Mouse (Mus musculus): ENCODE results near the gene Atp6v1c2. TPM values are rescaled to one million over a fixed set of nuclear protein-coding genes. Genes with fewer than 3 reads are reported as not detected.

Gene Atp6v1c2
- polyA plus RNA-seq, 1 experiment from 2014 or later: 0.59 TPM

DNA sequence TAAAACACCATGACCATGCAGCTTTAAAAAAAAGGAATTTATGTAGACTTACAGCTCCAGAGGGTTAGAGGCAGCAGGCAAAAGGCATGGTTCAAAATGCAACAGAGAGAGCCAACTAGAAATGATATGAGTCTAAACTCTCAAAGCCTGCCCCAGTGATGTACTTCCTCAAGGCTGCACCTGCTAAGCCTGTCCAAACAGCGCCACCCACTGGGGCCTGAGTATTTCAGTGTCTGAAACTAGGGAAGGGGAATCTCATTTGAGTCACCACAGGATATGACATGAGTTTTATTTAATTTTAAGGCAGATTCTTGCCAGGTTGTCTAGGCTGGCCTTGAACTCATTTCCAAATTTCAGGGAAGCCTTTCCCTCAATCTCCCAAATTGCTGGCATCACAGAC lies 57.9 kb downstream of the Atp6v1c2 start:
- Histone ChIP-seq H3K27ac (replicated peaks) (no peak overlapping the region), H3K36me3 (peaks cover 63% of the 10 kb centered on the region), H3K27me3 (no peaks in the 10 kb centered on the region), H3K4me3 (no peak overlapping the region), H3K4me1 (peaks cover 54% of the 10 kb centered on the region), H3K9me3 (no peaks in the 10 kb centered on the region), H3K4me2 (replicated peaks) (no peak overlapping the region), H3K9ac (replicated peaks) (no peak overlapping the region)
- 75% methylated on average over 1 of the region's 1 CpGs for WGBS
- no peak for ATAC-seq (replicated peaks)

DNA sequence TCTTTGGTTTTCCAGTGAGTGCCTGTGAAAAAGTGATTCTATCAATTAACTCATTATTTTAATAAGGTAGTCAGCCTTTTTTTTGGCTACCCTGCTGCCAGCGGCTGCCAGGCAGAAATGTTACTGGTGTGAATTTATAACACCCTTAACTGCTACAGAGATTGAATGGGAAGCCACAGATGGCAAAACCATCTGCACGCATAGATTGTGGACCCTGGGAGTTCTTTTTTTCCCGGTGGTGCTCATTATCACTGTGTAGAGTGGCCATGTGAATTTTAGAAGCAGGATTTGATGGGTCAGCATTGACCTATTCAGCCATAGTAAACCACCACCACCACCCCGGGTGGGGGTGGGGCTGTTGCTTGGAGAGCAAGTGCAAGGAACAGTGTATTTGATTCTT lies 61.8 kb downstream of the Atp6v1c2 start:
- H3K4me2 ChIP-seq (replicated peaks): peak overlapping the region; percentile 65
- 5% methylated on average over 4 of the region's 4 CpGs for WGBS
- peak; percentile 55 for ATAC-seq (replicated peaks)
- no peaks in the 10 kb centered on the region for H3K27me3 ChIP-seq
- peak overlapping the region; percentile 92 for H3K27ac ChIP-seq (replicated peaks)
- H3K4me3 ChIP-seq: peak overlapping the region; percentile 96
- H3K9ac ChIP-seq (replicated peaks): peak overlapping the region; percentile 86
- H3K9me3 ChIP-seq: no peaks in the 10 kb centered on the region
- H3K4me1 ChIP-seq: peaks cover 51% of the 10 kb centered on the region
- H3K36me3 ChIP-seq: peaks cover 30% of the 10 kb centered on the region

DNA sequence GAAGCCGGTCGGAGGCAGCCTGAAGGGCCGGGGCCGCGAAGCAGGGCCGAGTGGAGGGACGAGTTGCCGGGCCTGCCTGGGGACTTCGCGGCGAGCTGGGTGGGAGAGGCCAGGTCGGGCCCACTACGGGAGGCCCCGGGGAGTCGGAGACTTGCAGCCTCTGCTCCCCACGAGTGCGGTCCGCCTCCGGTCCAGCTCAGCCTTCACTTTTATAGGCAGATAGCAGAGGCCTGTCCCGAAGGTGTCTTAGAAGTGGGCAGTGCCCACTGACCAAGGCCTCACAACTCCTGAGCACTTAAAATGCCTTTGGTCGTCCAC lies 62.5 kb downstream of the Atp6v1c2 start:
- Histone ChIP-seq H3K27ac (replicated peaks) (peak overlapping the region; percentile 92), H3K9me3 (no peaks in the 10 kb centered on the region), H3K9ac (replicated peaks) (peak overlapping the region; percentile 86), H3K36me3 (peaks cover 25% of the 10 kb centered on the region), H3K4me2 (replicated peaks) (peak overlapping the region; percentile 65), H3K4me1 (peaks cover 47% of the 10 kb centered on the region), H3K27me3 (no peaks in the 10 kb centered on the region), H3K4me3 (peak overlapping the region; percentile 96)
- WGBS: 0% methylated on average over 21 of the region's 21 CpGs
- no peak; the same call in 1 of the 2 replicates for ATAC-seq (replicated peaks)

DNA sequence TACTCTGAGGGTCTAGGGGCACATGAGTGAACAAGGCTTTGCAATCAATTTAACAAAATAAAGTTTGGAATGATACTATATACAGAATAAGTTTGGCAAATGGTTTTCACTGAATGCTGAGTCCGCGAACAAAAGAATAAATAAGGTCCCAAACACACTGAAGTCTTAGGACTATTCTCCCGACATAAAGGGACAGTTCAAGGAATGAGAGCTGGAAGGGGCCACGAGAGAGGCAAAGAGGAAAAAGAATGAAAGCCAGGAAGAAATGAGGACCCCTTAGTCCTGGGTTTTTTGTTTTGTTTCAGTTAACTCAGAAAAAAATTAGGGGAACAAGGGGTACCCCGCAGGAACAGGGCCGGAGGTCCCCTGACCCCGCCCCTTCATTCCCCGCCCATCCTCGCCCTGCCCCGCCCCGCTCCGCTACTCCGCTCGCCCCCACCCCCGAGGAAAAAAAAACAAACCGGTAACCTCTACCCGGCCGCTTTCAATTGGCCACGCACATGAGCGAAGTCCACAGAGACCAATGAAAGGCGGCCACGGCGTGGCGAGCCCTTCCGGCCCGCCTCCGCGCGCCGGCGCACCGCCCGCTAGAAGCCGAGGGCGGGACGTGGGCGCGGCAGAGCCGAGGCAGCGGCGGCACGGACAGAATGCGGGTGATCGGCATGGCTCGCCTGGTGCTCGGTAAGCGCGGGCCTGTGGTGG lies 63.0 kb downstream of the Atp6v1c2 start, which contains the start of gene Pdia6:
Gene Pdia6 (plus strand): TSS at position 575 of the 702 bp plus-strand sequence.
- peak; percentile 99 for ATAC-seq (replicated peaks)
- Histone ChIP-seq H3K36me3 (peaks cover 20% of the 10 kb centered on the region), H3K9me3 (no peaks in the 10 kb centered on the region), H3K4me1 (peaks cover 43% of the 10 kb centered on the region), H3K27ac (replicated peaks) (peak within 1 kb of the TSS; percentile 92), H3K4me2 (replicated peaks) (peak within 1 kb of the TSS; percentile 65), H3K9ac (replicated peaks) (peak within 1 kb of the TSS; percentile 86), H3K27me3 (no peaks in the 10 kb centered on the region), H3K4me3 (peak within 1 kb of the TSS; percentile 96)
- WGBS: 1% methylated on average over 47 of the region's 48 CpGs

DNA sequence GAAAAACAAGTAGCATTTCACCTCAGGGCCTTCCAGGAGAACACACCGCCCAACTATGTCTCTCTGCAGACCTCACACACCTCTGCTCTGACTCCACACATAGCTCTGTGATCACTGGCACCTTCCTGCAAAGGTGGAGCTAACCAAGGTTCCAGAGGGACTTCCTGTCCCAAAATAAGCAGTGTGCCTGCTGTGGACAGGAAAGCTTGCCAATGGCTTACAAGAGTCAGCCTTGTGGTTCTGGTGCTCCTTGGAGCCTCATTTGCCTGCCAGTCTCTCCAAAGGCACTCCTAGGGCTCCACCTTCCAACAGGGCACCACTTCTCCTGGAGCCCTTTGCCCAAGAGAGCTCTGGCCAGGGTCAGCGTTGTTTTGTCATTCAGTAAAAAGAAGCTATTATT lies 64.3 kb downstream of the Atp6v1c2 start:
- 89% methylated on average over 2 of the region's 2 CpGs for WGBS
- Histone ChIP-seq H3K27ac (replicated peaks) (no peak overlapping the region), H3K27me3 (no peaks in the 10 kb centered on the region), H3K36me3 (peaks cover 9% of the 10 kb centered on the region), H3K4me1 (peaks cover 31% of the 10 kb centered on the region), H3K4me3 (no peak overlapping the region), H3K9ac (replicated peaks) (no peak overlapping the region), H3K4me2 (replicated peaks) (no peak overlapping the region), H3K9me3 (no peaks in the 10 kb centered on the region)
- no peak for ATAC-seq (replicated peaks)

DNA sequence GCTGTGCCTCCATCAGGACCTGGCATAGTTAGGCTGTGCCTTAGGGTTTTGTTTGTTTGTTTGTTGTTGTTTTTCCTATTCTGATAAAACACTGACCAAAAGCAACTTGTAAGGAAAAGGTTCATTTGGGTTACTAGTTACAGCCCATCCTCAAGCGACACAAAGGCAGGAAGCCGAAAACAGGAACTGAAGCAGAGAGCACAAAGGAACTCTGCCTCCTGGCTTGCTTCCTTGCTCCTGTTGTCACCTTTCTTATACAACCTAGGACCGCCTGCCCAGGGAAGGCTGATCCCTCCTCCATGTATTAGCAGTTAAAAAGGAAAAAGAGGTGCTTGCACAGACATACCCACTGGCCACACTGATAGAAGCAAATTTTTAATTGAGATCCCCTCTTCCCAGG lies 65.3 kb downstream of the Atp6v1c2 start:
- no peaks in the 10 kb centered on the region for H3K9me3 ChIP-seq
- 82% methylated on average over 3 of the region's 3 CpGs for WGBS
- H3K27me3 ChIP-seq: no peaks in the 10 kb centered on the region
- peaks cover 23% of the 10 kb centered on the region for H3K4me1 ChIP-seq
- H3K4me3 ChIP-seq: no peak overlapping the region
- H3K4me2 ChIP-seq (replicated peaks): no peak overlapping the region
- H3K27ac ChIP-seq (replicated peaks): no peak overlapping the region
- no peak overlapping the region for H3K9ac ChIP-seq (replicated peaks)
- no peak for ATAC-seq (replicated peaks)
- H3K36me3 ChIP-seq: peaks cover 7% of the 10 kb centered on the region

DNA sequence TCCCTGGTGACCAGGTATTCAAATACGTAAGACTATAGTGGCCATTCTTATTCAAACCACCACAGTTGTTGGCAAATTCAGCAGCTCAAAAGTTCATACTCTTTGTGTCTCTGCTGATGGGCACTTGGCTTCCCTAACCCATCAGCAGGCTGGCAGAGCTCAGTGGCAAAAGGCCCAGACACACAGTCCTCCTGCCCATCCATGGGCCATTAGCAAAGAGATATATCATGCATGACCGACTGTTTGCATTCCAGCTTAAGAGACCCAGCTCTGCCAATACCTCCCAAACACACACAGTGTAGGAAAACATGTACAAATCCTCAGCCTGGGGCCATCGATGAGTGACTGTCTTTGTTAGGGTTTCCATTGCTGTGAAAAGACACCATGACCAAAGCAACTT lies 68.2 kb downstream of the Atp6v1c2 start:
- Histone ChIP-seq H3K9ac (replicated peaks) (no peak overlapping the region), H3K4me2 (replicated peaks) (no peak overlapping the region), H3K27ac (replicated peaks) (no peak overlapping the region), H3K4me3 (no peak overlapping the region), H3K27me3 (no peaks in the 10 kb centered on the region), H3K9me3 (no peaks in the 10 kb centered on the region), H3K4me1 (peaks cover 5% of the 10 kb centered on the region; the same call in 1 of the 2 replicates), H3K36me3 (no peaks in the 10 kb centered on the region)
- 69% methylated on average over 3 of the region's 3 CpGs for WGBS
- ATAC-seq (replicated peaks): no peak

DNA sequence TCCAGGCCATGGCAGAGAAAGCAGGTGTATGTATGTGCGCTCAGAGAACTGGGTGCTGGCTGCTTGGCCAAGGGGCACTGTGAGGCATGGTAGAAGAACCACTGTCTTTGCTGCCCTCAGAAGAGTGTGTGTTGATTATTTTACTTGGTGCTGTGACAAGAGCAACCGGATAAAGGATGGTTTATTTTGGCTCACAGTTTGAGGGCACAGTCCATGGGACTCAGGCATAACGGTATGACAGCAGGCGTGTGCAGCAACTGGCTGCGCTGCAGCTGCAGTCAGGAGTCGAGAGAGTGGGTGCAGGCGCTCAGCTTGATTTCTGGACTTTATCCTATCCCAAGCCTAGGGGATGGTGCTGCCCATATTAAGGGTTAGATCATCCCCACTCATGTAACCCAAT lies 70.7 kb downstream of the Atp6v1c2 start:
- Histone ChIP-seq H3K4me2 (replicated peaks) (no peak overlapping the region), H3K36me3 (no peaks in the 10 kb centered on the region), H3K4me3 (no peak overlapping the region), H3K9me3 (no peaks in the 10 kb centered on the region), H3K27ac (replicated peaks) (no peak overlapping the region), H3K27me3 (0 out of 2 replicates have a peak, but pooled peaks cover 3% of the 10 kb centered on the region), H3K4me1 (0 out of 2 replicates have a peak, but pooled peaks cover under 1% of the 10 kb centered on the region), H3K9ac (replicated peaks) (no peak overlapping the region)
- no peak for ATAC-seq (replicated peaks)
- 81% methylated on average over 7 of the region's 7 CpGs for WGBS

DNA sequence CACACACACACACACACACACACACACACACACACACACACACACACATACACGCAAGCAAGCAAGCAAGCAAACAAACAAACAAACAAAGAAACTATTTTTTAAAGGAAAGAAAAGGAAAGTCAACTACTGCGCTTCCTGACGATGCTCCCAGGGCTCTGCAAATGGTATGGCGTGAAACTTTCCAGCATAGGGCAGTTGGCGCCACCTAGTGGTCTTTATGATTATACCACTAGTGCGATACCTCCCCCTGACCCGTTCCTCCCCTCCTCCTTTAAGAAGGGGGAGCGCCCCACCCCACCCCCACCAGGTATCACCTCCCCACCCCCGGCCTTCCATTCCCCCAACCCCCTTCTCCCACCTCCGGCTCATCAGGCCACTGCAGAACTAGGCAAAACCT lies 72.3 kb downstream of the Atp6v1c2 start:
- Histone ChIP-seq H3K4me1 (0 out of 2 replicates have a peak, but pooled peaks cover 4% of the 10 kb centered on the region), H3K27me3 (0 out of 2 replicates have a peak, but pooled peaks cover 3% of the 10 kb centered on the region), H3K9me3 (no peaks in the 10 kb centered on the region), H3K4me2 (replicated peaks) (no peak overlapping the region), H3K36me3 (no peaks in the 10 kb centered on the region), H3K4me3 (no peak overlapping the region), H3K9ac (replicated peaks) (no peak overlapping the region), H3K27ac (replicated peaks) (no peak overlapping the region)
- WGBS: 2% methylated on average over 9 of the region's 10 CpGs
- ATAC-seq (replicated peaks): 0 out of 2 replicates have a peak, but pooled peaks have one; percentile 55

DNA sequence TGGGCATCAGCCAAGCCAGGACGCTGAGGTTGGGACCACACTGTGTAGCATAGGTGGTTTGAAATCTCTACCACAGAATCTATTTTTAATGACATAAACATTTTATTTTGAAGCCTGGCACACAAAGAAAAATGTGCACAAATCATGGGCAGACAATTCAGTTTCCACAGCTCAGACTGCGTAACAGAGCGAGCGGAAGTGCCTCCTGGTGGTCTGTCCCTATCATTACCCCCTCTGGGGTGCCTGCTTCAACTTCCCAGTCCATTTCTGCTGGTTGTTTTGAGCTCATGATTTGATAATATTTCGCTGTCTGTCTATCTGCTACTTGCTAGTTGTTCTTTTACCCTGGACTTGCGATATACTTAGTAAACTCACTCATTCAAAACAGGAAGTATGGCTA lies 73.6 kb downstream of the Atp6v1c2 start:
- no peaks in the 10 kb centered on the region for H3K9me3 ChIP-seq
- 0 out of 2 replicates have a peak, but pooled peaks cover 3% of the 10 kb centered on the region for H3K27me3 ChIP-seq
- no peak for ATAC-seq (replicated peaks)
- no peak overlapping the region for H3K4me3 ChIP-seq
- no peaks in the 10 kb centered on the region for H3K36me3 ChIP-seq
- H3K4me1 ChIP-seq: 0 out of 2 replicates have a peak, but pooled peaks cover 4% of the 10 kb centered on the region
- no peak overlapping the region for H3K4me2 ChIP-seq (replicated peaks)
- no peak overlapping the region for H3K27ac ChIP-seq (replicated peaks)
- no peak overlapping the region for H3K9ac ChIP-seq (replicated peaks)
- WGBS: 85% methylated on average over 6 of the region's 6 CpGs

DNA sequence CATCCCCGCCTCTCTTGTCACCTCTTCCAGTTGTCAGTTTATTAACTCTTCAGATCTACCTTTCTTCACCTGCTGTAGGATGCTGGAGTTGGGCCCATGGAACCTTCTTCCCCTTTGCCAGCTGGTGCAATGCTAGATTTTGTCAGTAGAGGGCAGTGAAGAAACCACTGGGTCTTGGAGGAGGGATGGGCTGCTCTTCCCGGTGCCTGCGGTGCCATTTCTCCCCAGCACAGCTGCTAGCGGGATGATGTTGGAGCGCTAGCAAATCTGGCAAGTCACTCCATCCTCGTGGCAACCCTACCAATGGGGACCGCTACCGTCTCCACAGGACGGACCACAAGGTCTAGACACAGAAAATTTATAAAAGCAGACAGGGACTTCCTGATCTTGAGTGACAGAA lies 76.1 kb downstream of the Atp6v1c2 start:
- H3K9me3 ChIP-seq: no peaks in the 10 kb centered on the region
- peak; percentile 64 for ATAC-seq (replicated peaks)
- 8% methylated on average over 9 of the region's 9 CpGs for WGBS
- H3K4me1 ChIP-seq: 0 out of 2 replicates have a peak, but pooled peaks cover 4% of the 10 kb centered on the region
- H3K27me3 ChIP-seq: 0 out of 2 replicates have a peak, but pooled peaks cover 3% of the 10 kb centered on the region
- no peak overlapping the region for H3K27ac ChIP-seq (replicated peaks)
- H3K4me3 ChIP-seq: no peak overlapping the region
- H3K9ac ChIP-seq (replicated peaks): no peak overlapping the region
- peak overlapping the region; percentile 30 for H3K4me2 ChIP-seq (replicated peaks)
- H3K36me3 ChIP-seq: no peaks in the 10 kb centered on the region

DNA sequence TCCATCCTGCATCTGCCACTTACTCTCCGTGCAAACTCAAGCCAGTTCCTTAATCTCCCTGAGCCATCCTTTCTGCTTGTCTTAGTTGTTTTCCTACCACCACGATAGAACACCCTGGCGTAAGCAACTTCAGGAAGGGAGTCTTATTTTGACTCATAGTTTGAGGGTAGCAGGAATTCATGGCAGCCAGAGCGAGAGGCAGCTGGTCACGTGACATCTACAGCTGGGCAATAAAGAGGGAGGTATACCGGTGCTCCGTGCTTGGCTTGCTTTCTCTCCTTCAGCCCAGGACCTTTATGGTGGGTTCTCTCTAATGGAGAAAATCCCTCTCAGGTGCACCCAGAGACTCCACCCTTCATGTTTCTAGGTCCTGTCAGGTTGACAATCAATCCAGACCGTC lies 78.2 kb downstream of the Atp6v1c2 start:
- Histone ChIP-seq H3K36me3 (no peaks in the 10 kb centered on the region), H3K27me3 (0 out of 2 replicates have a peak, but pooled peaks cover 3% of the 10 kb centered on the region), H3K9me3 (no peaks in the 10 kb centered on the region), H3K4me1 (0 out of 2 replicates have a peak, but pooled peaks cover 4% of the 10 kb centered on the region), H3K4me2 (replicated peaks) (no peak overlapping the region), H3K27ac (replicated peaks) (no peak overlapping the region), H3K4me3 (no peak overlapping the region), H3K9ac (replicated peaks) (no peak overlapping the region)
- WGBS: 87% methylated on average over 8 of the region's 8 CpGs
- no peak for ATAC-seq (replicated peaks)
